ENCODE assay signal across 11 mouse cellular contexts in genomic region chr15:5446040-5446755, GRCm38 (mm10).
DNase-seq lines count a peak whose midpoint lies in the region; ATAC-seq and TF ChIP-seq lines count a peak whose summit lies in the region.
"Had no signal": no experiment of that assay in that cellular context is flagged by ENCODE, and none has a peak within 500 bp of the region (broad histone marks: within the 10 kb centered on the region; RNA-seq: fewer than 3 reads in every experiment).

No protein-coding gene starts in this region.

- no peak overlapping the region for H3K4me3 ChIP-seq in stomach, postnatal 0 days (ENCODE audit: low read depth, low read length)
- H3K4me3 ChIP-seq in kidney, embryonic 16.5 days (ENCODE audit: low read length): no peak overlapping the region
- H3K4me3 ChIP-seq: embryonic facial prominence, embryonic 15.5 days had no signal

- no peaks in the 10 kb centered on the region for H3K27me3 ChIP-seq in stomach, postnatal 0 days (ENCODE audit: control insufficient read depth, insufficient read depth, low read length)
- H3K27me3 ChIP-seq in kidney, embryonic 16.5 days (ENCODE audit: insufficient read depth, low read length): no peaks in the 10 kb centered on the region
- H3K27me3 ChIP-seq: embryonic facial prominence, embryonic 15.5 days had no signal

- no peak overlapping the region for H3K9ac ChIP-seq in stomach, postnatal 0 days (ENCODE audit: low read length)
- H3K9ac ChIP-seq in kidney, embryonic 16.5 days (replicated peaks; ENCODE audit: low read length): no peak overlapping the region
- H3K9ac ChIP-seq: embryonic facial prominence, embryonic 15.5 days had no signal

- no peaks in the 10 kb centered on the region for H3K9me3 ChIP-seq in stomach, postnatal 0 days (ENCODE audit: control insufficient read depth, low read length)
- no peaks in the 10 kb centered on the region for H3K9me3 ChIP-seq in kidney, embryonic 16.5 days (ENCODE audit: low read length)
- H3K9me3 ChIP-seq: embryonic facial prominence, embryonic 15.5 days had no signal

- WGBS in stomach, postnatal 0 days: 56% methylated on average over 9 of the region's 9 CpGs
- WGBS in kidney, embryonic 16.5 days: 61% methylated on average over 9 of the region's 9 CpGs

- no peak overlapping the region; the same call in 1 of the 2 replicates for H3K27ac ChIP-seq in stomach, postnatal 0 days (replicated peaks)
- no peak overlapping the region for H3K27ac ChIP-seq in kidney, embryonic 16.5 days (ENCODE audit: low read length)
- H3K27ac ChIP-seq: embryonic facial prominence, embryonic 15.5 days had no signal

- TF ChIP-seq CTCF in stomach, postnatal 0 days (IDR thresholded peaks at IDR 0.05; ENCODE audit: low read depth): no peak

- ATAC-seq in granulocyte monocyte progenitor cell, adult 5-6 weeks (replicated peaks; ENCODE audit: poor library complexity, severe bottlenecking): peak; percentile 100
- ATAC-seq in stomach, postnatal 0 days (ENCODE audit: low FRiP score, low TSS enrichment): peak; percentile 81
- no peak for ATAC-seq in kidney, embryonic 16.5 days (ENCODE audit: low FRiP score, low TSS enrichment)

- DNase-seq in heart, adult 8-10 months (ENCODE audit: low spot score): peak; percentile 8
- no peak for DNase-seq in heart, adult 11 months
- peak; percentile 6 for DNase-seq in thymus, postnatal 0 days (ENCODE audit: low spot score)
- DNase-seq in thymus, postnatal 25 days: no peak
- no peak for DNase-seq in stomach, postnatal 0 days (ENCODE audit: low spot score)
- no peak for DNase-seq in frontal cortex, adult 2 months (ENCODE audit: extremely low spot score in 1 of 2, low spot score in 1 of 2)
- DNase-seq: cerebellum, adult 11 months; heart, postnatal 14 days had no signal

- H3K4me1 ChIP-seq in stomach, postnatal 0 days (replicated peaks; ENCODE audit: control insufficient read depth, insufficient read depth): no peaks in the 10 kb centered on the region
- peaks cover 3% of the 10 kb centered on the region; the same call in 1 of the 2 replicates for H3K4me1 ChIP-seq in kidney, embryonic 16.5 days (ENCODE audit: insufficient read depth, low read length)
- H3K4me1 ChIP-seq: embryonic facial prominence, embryonic 15.5 days had no signal

- no peak overlapping the region for H3K4me2 ChIP-seq in stomach, postnatal 0 days (replicated peaks; ENCODE audit: low read depth)
- no peak overlapping the region for H3K4me2 ChIP-seq in kidney, embryonic 16.5 days (replicated peaks; ENCODE audit: low read depth, low read length)
- H3K4me2 ChIP-seq: embryonic facial prominence, embryonic 15.5 days had no signal

- H3K36me3 ChIP-seq in stomach, postnatal 0 days (ENCODE audit: control insufficient read depth, insufficient read depth, low read length): no peaks in the 10 kb centered on the region
- no peaks in the 10 kb centered on the region for H3K36me3 ChIP-seq in kidney, embryonic 16.5 days (ENCODE audit: insufficient read depth, low read length)
- H3K36me3 ChIP-seq: embryonic facial prominence, embryonic 15.5 days had no signal

- TF ChIP-seq EP300 in stomach, postnatal 0 days (optimal IDR thresholded peaks at IDR 0.05): no peak

Comparison
In these comparisons a context has a peak if more than half of its experiments do, and no peak if none do; other contexts are left out.
1. DNase-seq: peak in heart, adult 8-10 months (single experiment) and thymus, postnatal 0 days (single experiment); none in heart, adult 11 months (single experiment), thymus, postnatal 25 days (single experiment), stomach, postnatal 0 days (single experiment) and frontal cortex, adult 2 months (0 of 2).